Mouse (Mus musculus): Measurements from ENCODE around the gene Faxc. TPM values are rescaled to one million over a fixed set of nuclear protein-coding genes. Genes with fewer than 3 reads are reported as not detected.

Faxc gene
- polyA plus RNA-seq, 1 experiment from 2014 or later = 28.1 TPM

DNA sequence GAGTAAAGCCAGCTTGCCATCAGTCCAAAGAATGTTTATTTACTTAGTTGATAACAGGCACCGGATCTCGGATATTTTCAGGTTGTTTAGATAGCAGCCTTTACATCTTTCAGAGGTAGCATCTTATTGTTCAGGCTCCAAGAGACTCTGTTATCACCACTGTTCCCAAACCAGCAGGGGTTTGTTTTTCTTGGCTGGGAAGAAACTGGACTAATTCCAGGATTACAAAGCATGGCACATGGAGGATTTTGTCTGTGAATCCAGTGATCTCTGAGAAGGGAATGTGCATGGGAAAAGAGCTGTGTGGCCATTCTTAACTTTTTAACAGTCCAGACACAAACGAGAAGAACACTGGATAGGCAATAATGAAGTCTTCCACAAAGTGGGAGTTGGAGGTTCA is 43.0 kb downstream of the Faxc start:
- 71% methylated on average over 3 of the region's 3 CpGs for WGBS
- Histone ChIP-seq H3K4me3 (no peak overlapping the region), H3K27ac (no peak overlapping the region), H3K36me3 (peaks cover 18% of the 10 kb centered on the region), H3K9ac (no peak overlapping the region), H3K4me2 (replicated peaks) (no peak overlapping the region), H3K27me3 (replicated peaks) (no peaks in the 10 kb centered on the region), H3K9me3 (no peaks in the 10 kb centered on the region), H3K4me1 (no peaks in the 10 kb centered on the region)
- no peak for ATAC-seq (ENCODE audit: low FRiP score, low read depth)

DNA sequence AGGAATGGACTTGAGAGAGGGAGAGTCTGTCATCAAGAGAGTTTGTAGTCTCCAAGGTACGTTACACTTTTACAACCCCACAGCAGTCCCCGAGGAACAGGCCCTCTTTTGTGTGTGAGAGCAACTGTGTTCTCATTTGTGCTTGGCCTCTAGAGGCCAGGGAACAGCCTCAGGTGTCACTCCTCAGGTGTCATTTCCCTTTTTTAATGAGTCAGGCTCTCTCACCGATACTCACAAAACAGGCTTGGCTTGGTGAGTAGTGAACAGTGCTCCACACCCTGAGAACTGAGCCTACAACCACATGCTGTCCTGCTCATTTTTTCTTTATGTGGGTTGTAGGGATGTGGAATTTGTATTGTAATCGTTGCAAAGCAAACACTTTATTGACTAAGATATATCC is 49.3 kb downstream of the Faxc start:
- H3K36me3 ChIP-seq = peaks cover 11% of the 10 kb centered on the region
- no peak overlapping the region for H3K4me3 ChIP-seq
- no peaks in the 10 kb centered on the region for H3K9me3 ChIP-seq
- no peaks in the 10 kb centered on the region for H3K4me1 ChIP-seq
- no peak for ATAC-seq (ENCODE audit: low FRiP score, low read depth)
- H3K4me2 ChIP-seq (replicated peaks) = no peak overlapping the region
- WGBS = 76% methylated on average over 4 of the region's 4 CpGs
- no peak overlapping the region for H3K9ac ChIP-seq
- H3K27me3 ChIP-seq (replicated peaks) = no peaks in the 10 kb centered on the region
- no peak overlapping the region for H3K27ac ChIP-seq

DNA sequence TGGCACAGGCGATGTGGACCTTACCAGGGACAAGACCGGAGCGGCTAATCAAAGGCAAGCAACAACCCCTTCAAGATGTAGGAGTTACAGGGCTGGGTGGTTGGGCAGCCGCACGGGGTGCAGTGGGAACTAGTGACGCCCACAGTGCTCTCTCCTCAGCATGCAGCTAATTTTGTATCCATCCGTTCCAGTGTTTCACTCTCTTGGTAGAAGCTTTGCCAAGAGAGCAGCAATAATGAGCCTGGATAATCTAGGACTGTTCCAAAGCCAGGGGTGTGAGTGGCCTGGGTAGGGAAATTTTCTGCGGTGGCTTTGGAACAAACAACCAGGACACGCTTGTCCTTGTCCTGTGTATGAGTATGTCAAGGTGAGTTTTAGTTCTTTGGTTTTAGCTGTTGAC is 51.3 kb downstream of the Faxc start:
- Histone ChIP-seq H3K4me2 (replicated peaks) (no peak overlapping the region), H3K9ac (no peak overlapping the region), H3K4me3 (no peak overlapping the region), H3K4me1 (no peaks in the 10 kb centered on the region), H3K9me3 (no peaks in the 10 kb centered on the region), H3K27ac (no peak overlapping the region), H3K27me3 (replicated peaks) (no peaks in the 10 kb centered on the region), H3K36me3 (peaks cover 12% of the 10 kb centered on the region)
- no peak for ATAC-seq (ENCODE audit: low FRiP score, low read depth)
- 95% methylated on average over 9 of the region's 9 CpGs for WGBS

DNA sequence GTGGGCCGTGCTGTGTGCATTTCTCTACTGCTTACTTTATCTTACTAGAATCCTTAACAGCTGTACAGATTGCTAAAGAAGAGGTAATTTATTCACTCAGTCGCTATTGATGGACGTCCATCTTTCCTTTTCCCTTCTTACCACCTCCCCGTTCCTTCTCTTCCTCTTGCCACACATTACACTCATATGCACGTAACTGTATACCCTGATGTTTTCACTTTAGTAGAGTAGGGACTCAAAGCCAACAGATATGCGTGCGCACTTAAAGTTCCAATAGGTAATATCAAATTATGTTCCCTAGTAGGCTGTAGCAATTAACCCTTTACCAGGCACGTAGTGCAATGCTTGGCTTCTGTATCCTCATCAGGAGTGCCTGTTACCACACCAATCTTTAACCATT is 55.7 kb downstream of the Faxc start:
- ATAC-seq (ENCODE audit: low FRiP score, low read depth) = no peak
- Histone ChIP-seq H3K9me3 (no peaks in the 10 kb centered on the region), H3K9ac (no peak overlapping the region), H3K36me3 (peaks cover 12% of the 10 kb centered on the region), H3K27me3 (replicated peaks) (no peaks in the 10 kb centered on the region), H3K4me2 (replicated peaks) (no peak overlapping the region), H3K27ac (no peak overlapping the region), H3K4me3 (no peak overlapping the region), H3K4me1 (no peaks in the 10 kb centered on the region)
- WGBS = 92% methylated on average over 8 of the region's 8 CpGs

DNA sequence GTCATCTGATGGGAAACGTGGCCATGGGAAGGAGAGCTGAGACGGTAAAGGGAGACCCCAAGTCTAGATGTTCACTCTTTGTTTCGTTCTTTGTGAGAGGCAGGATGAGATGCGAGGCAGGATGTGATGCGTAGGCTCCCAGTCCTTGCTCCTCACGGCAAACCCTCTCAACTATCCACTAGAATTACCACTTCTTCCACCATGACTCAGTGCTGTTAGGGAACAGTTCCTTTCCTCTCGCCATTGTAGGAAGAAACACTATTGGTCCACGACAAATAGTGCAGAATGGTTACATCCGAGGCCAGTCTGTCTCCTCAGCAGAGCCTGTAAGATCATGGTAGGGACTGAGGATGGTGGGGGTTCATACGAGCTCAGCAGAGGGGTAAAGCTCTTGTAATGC is 56.3 kb downstream of the Faxc start:
- no peaks in the 10 kb centered on the region for H3K27me3 ChIP-seq (replicated peaks)
- H3K4me3 ChIP-seq = no peak overlapping the region
- peaks cover 8% of the 10 kb centered on the region for H3K36me3 ChIP-seq
- H3K4me1 ChIP-seq = no peaks in the 10 kb centered on the region
- WGBS = 90% methylated on average over 10 of the region's 10 CpGs
- no peak overlapping the region for H3K4me2 ChIP-seq (replicated peaks)
- ATAC-seq (ENCODE audit: low FRiP score, low read depth) = no peak
- no peak overlapping the region for H3K9ac ChIP-seq
- no peaks in the 10 kb centered on the region for H3K9me3 ChIP-seq
- H3K27ac ChIP-seq = no peak overlapping the region

DNA sequence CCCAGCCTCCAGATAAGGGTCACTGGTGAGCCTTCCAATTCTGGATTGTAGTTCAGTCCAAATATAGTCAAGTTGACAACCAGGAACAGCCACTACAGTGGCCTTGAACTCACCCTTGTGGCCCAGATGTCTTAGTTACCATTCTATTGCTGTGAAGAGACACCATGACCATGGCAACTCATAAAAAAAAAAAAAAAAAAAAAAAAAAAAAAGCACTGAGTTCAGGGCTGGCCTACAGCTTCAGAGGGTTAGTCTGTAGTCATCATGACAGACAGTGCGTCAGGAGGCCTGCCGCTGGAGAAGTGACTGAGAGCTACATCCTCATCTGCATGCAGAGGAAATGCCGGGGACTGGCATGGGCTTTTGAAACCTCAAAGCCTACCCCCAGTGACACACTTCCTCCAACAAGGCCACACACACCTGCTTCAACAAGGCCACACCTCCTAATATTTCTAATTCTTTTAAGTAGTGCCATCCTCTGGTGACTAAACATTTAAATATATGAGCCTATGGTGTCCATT is 58.5 kb downstream of the Faxc start:
- H3K4me2 ChIP-seq (replicated peaks) = no peak overlapping the region
- H3K4me3 ChIP-seq = no peak overlapping the region
- no peaks in the 10 kb centered on the region for H3K4me1 ChIP-seq
- H3K36me3 ChIP-seq = peaks cover 23% of the 10 kb centered on the region
- H3K9me3 ChIP-seq = no peaks in the 10 kb centered on the region
- no peak overlapping the region for H3K9ac ChIP-seq
- H3K27me3 ChIP-seq (replicated peaks) = no peaks in the 10 kb centered on the region
- no peak for ATAC-seq (ENCODE audit: low FRiP score, low read depth)
- H3K27ac ChIP-seq = no peak overlapping the region
- 95% methylated on average over 3 of the region's 3 CpGs for WGBS

DNA sequence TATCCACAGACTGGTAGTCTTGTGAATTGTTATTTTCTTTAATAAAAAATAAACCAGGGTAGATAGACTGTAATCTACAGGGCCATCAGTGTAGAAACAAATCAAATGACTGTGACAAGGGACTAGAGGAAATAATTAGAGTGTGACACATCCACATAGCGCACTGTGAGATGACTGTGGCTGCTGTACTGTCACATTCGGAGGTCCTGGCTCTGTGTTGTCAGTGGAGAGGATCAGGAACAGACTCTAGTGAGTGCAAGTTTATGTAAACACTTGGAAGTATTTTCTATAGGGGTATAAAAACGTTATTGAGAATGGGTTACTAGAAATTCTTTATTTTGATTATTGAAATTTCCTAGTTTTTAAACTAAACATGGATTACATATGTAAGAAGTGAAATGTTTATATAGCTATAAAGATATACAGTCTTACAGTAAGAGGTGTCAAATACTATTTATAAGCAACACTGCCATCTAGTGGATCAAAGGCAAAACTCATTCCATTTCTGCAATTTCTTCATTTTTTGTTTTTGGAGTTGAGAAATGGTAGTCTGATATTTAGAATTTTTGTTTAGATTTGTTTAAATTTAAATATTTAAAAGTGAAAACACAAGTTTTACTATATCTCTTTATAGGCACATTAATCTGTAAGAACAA is 59.6 kb downstream of the Faxc start:
- Histone ChIP-seq H3K9ac (no peak overlapping the region), H3K4me1 (no peaks in the 10 kb centered on the region), H3K27ac (no peak overlapping the region), H3K4me2 (replicated peaks) (no peak overlapping the region), H3K36me3 (peaks cover 22% of the 10 kb centered on the region), H3K27me3 (replicated peaks) (no peaks in the 10 kb centered on the region), H3K4me3 (no peak overlapping the region), H3K9me3 (no peaks in the 10 kb centered on the region)
- 0 out of 2 replicates have a peak, but pooled peaks have one; percentile 30 for ATAC-seq (ENCODE audit: low FRiP score, low read depth)
- WGBS = 55% methylated on average over 3 of the region's 3 CpGs

DNA sequence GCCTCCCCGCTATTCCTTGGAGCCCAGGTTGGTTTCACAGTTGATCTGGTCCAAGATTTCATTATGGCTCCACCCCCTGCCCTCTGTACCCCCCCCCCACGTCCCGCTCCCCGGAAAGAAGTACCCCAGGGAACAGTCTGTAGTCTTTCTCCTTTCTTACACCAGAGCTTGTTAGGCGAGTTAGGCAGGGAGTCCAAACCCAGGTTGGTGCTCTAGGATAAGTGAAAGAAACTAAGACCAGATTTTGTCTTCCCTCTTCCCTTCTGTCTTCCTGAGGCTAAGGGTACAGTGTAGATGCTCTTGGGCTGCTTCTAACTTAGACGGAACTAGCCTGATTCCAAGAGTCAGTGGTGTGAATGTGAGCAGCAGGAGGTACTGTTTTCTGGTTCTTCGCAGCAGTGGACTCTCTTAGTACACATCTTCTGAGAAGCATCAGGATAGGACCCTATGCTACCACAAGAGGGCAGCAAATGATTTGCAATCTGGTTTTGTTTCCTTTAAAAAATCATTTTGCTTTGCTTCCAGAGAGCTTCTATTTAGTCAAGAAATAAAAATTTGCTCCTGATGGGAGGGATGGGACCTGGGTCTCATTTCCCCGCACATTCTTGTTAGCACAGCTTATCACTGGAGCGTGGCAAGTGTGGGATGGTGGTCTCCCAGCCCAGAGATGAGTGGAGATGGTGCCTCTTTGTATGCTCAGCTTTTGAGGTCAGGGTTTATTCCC is 86.7 kb downstream of the Faxc start:
- ATAC-seq (ENCODE audit: low FRiP score, low read depth) = peak; percentile 75
- no peak overlapping the region for H3K4me3 ChIP-seq
- WGBS = 16% methylated on average over 9 of the region's 9 CpGs
- H3K27me3 ChIP-seq (replicated peaks) = no peaks in the 10 kb centered on the region
- no peaks in the 10 kb centered on the region for H3K9me3 ChIP-seq
- H3K36me3 ChIP-seq = no peaks in the 10 kb centered on the region
- H3K4me2 ChIP-seq (replicated peaks) = peak overlapping the region; percentile 26
- H3K9ac ChIP-seq = no peak overlapping the region
- H3K27ac ChIP-seq = no peak overlapping the region
- 0 out of 2 replicates have a peak, but pooled peaks cover 5% of the 10 kb centered on the region for H3K4me1 ChIP-seq

DNA sequence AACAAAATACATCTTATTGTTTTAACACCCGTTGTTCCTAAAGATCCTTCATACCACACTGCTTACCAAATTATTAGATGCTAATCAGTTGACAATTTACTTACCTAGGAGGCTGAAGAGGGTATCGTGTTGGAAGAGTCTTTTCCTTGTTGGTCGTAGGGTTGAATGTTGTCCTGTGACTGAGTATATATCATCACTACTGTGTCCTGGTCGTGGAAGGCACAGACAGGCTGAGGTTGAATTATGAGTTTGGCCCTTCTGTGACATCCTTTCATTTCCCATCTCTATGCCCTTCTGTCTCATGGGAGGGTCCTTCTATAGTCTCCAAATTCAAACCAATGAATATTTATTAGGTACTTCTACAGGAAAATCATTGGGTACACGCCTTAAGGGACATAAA is 87.3 kb downstream of the Faxc start:
- H3K4me3 ChIP-seq = no peak overlapping the region
- no peaks in the 10 kb centered on the region for H3K27me3 ChIP-seq (replicated peaks)
- H3K27ac ChIP-seq = no peak overlapping the region
- H3K4me1 ChIP-seq = 0 out of 2 replicates have a peak, but pooled peaks cover 5% of the 10 kb centered on the region
- H3K36me3 ChIP-seq = no peaks in the 10 kb centered on the region
- no peak overlapping the region for H3K9ac ChIP-seq
- no peaks in the 10 kb centered on the region for H3K9me3 ChIP-seq
- ATAC-seq (ENCODE audit: low FRiP score, low read depth) = peak; percentile 70
- H3K4me2 ChIP-seq (replicated peaks) = peak overlapping the region; percentile 26; the same call in 1 of the 2 replicates
- 31% methylated on average over 5 of the region's 5 CpGs for WGBS

DNA sequence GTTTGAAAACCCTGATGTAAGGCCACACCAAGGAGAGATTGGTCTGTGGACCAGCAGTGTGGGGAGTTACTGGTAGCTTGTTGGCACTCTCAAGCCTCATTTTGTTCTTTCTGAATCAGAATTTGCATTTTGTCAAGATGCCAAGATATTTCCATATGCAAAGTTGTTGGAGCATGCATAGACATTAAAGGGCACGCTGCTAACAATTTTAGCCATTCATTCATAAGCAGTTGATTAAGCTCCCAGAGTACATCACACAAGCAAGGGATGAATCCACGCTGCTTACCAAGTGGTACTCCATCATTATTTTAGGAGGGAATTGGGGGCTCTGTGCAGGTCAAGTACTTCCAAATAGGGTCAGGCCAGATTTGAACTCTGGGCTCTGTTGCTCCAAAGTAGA is 98.8 kb downstream of the Faxc start:
- H3K9ac ChIP-seq = no peak overlapping the region
- H3K36me3 ChIP-seq = no peaks in the 10 kb centered on the region
- H3K9me3 ChIP-seq = no peaks in the 10 kb centered on the region
- no peak overlapping the region for H3K4me2 ChIP-seq (replicated peaks)
- H3K27me3 ChIP-seq (replicated peaks) = no peaks in the 10 kb centered on the region
- WGBS = 71% methylated on average over 2 of the region's 2 CpGs
- H3K4me1 ChIP-seq = no peaks in the 10 kb centered on the region
- ATAC-seq (ENCODE audit: low FRiP score, low read depth) = no peak
- H3K27ac ChIP-seq = no peak overlapping the region
- no peak overlapping the region for H3K4me3 ChIP-seq

Data from neural tube, embryonic 12.5 days (tissue).